Mouse (Mus musculus) olfactory bulb, adult 2 months (tissue): Measurements from ENCODE around the gene Bnc2. TPM values are rescaled to one million over a fixed set of nuclear protein-coding genes. Genes with fewer than 3 reads are reported as not detected.

Experiments
- H3K27ac ChIP-seq: fragments of 200-500 bp; 2 replicates; pipeline ENCODE4 v1.5.1; 2012; ENCODE audit warnings: low read depth, low read length; ENCODE audit not compliant: insufficient read depth
- H3K4me1 ChIP-seq: fragments of 200-500 bp; 2 replicates; pipeline ENCODE4 v1.6.1; 2012; ENCODE audit warnings: low read length; ENCODE audit not compliant: control insufficient read depth, insufficient read depth
- H3K4me3 ChIP-seq: fragments of 200-500 bp; 2 replicates; pipeline ENCODE4 v1.5.1; 2012; ENCODE audit warnings: mild to moderate bottlenecking, low read depth, low read length, moderate library complexity; ENCODE audit not compliant: insufficient read depth
- CTCF ChIP-seq: fragments of 200-500 bp; IDR thresholded peaks from 2 replicates; pipeline ENCODE4 v1.5.1; 2012; ENCODE audit warnings: low read depth, mild to moderate bottlenecking, low read length, moderate library complexity; ENCODE audit not compliant: insufficient read depth
- POLR2A ChIP-seq: fragments of 200-500 bp; IDR thresholded peaks from 2 replicates; pipeline ENCODE4 v1.6.1; 2012; ENCODE audit warnings: mild to moderate bottlenecking, low read depth, low read length, moderate library complexity; ENCODE audit not compliant: insufficient read depth
- WGBS: fragments of 180-500 bp; shearing (Covaris S2); methylation state at CpG from one replicate; pipeline ENCODE4 v1.1.7; 2018; 5-methylcytosine and 5-hydroxymethylcytosine counted together
- polyA plus RNA-seq: library from polyadenylated mRNA; stranded (reverse); fragments of >200 nt; gene quantifications from 2 replicates; pipeline ENCODE4 v1.2.4, GENCODE M21; 2012; ENCODE audit warnings: low replicate concordance; ENCODE audit not compliant: missing spikeins, insufficient read depth, insufficient read length

Gene Bnc2
- polyA plus RNA-seq, 1 experiment = not detected

DNA sequence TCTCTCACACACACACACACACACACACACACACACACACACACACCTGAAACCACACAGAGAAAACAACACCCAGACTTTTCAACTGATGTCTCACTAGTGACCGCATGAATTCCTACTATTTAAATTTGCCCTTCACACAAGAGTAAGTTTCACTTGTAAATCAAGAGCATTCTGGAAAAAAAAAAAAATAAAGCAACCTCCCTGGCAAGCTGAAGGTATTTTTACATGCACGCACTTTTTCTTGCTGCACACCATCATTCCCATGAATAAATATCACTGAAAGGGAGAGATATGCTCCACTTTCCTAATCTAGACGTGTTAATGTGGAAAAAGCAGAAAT, 216.9 kb downstream of the Bnc2 start:
- TF ChIP-seq POLR2A (no peak), CTCF (no peak)
- Histone ChIP-seq H3K4me1 (no peaks in the 10 kb centered on the region), H3K4me3 (no peak overlapping the region), H3K27ac (no peak overlapping the region)
- 80% methylated on average over 3 of the region's 3 CpGs for WGBS

DNA sequence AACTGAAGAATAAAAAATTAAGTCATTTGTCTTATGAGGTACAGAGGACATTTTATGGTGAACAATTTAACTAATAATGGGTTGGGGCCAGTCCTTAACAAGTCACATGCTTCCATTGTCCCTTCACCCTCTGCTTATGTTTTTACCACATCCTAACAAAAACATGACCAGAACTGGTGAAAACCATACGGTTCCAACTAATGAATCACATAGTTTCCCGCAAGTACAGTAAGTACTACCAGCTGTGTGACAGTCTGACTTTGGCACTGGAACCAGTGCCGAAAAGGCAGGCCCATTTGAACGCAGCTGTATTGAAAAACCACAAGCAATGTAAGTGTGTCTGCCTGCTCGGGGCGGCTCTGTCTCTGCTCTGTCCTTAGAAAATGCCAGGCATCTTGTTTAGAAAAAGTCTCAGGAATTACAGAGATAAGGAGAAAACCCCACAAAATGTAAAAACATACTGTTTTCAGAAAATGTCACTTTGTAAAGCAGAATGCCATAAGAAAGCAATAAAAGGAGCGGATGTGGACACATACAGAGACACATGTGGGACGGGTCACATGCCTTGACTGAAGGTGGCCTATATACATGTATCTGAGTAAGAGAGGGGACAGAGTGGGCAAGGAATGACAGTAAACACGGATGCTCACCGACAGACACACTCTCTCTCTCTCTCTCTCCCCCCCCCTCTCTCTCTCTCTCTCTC, 217.4 kb downstream of the Bnc2 start:
- WGBS = 77% methylated on average over 10 of the region's 10 CpGs
- Histone ChIP-seq H3K4me1 (no peaks in the 10 kb centered on the region), H3K4me3 (no peak overlapping the region), H3K27ac (no peak overlapping the region)
- no peak for TF ChIP-seq POLR2A
- no peak for TF ChIP-seq CTCF

- Histone ChIP-seq H3K4me3 (no peak overlapping the region), H3K4me1 (no peaks in the 10 kb centered on the region), H3K27ac (no peak overlapping the region)
- no peak for TF ChIP-seq POLR2A
- no peak for TF ChIP-seq CTCF
- WGBS = 79% methylated on average over 5 of the region's 5 CpGs
Measured at GRCm38 (mm10) chr4:84456853-84457249, 218.2 kb downstream of the Bnc2 start.

DNA sequence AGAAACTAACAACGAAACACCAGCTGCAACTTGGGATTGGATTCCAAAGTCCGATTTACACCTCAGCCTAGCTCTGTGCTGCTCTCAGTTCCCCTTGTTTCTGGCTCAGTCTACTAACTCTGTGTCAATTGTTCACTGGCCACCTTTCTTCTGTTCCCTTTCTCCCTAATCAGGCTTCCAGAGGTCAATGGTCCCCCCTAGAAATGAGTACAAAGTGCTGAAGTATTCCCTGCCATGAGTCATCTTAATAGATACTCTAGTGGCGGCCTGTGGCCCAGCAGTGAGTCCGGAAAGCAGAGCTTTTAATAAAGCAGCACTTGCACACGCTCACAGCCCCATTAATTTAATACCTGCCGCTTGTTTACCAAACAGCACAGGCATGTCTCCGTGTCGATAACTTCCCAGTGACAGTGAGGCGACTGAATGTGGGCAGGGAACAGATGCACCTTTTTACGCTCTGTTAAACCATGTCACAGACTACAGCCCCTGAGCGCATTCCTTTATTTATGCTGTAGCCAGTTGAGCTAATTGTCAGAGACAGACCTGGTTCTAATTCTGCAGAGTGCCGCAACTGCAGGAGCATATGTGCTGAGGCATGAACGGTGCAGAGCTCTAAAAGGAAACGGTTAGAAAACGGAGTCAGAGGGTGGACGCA, 218.8 kb downstream of the Bnc2 start:
- H3K4me3 ChIP-seq = no peak overlapping the region
- TF ChIP-seq CTCF (no peak), POLR2A (no peak)
- no peaks in the 10 kb centered on the region for H3K4me1 ChIP-seq
- no peak overlapping the region for H3K27ac ChIP-seq
- 74% methylated on average over 16 of the region's 16 CpGs for WGBS

- no peak overlapping the region for H3K27ac ChIP-seq
- TF ChIP-seq POLR2A (no peak), CTCF (no peak)
- 84% methylated on average over 3 of the region's 3 CpGs for WGBS
- no peaks in the 10 kb centered on the region for H3K4me1 ChIP-seq
- H3K4me3 ChIP-seq = no peak overlapping the region
Measured at GRCm38 (mm10) chr4:84454493-84454892, 220.6 kb downstream of the Bnc2 start.

GRCm38 (mm10) chr4:84453586-84453985, 221.5 kb downstream of the Bnc2 start:
- no peak for TF ChIP-seq POLR2A
- no peak for TF ChIP-seq CTCF
- no peak overlapping the region for H3K27ac ChIP-seq

DNA sequence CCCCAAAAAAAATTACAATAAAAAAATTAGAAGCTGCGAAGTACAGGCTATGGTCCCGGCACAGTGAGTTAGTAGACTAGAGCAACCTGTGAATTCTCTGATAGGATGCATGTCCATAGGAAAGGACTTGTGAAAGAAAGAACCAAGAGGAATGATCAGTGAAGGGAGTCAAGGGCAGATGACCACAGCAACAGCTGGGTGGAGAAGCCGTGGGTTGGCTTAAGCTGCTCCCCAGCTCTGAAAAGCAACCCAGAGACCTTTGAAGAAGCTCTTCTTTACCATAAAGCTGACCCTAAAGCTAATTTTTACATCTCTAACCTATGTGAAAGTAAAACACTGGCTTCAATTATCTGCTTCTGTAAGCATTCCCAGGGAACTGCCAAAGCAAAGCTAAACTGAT, 222.4 kb downstream of the Bnc2 start:
- 96% methylated on average over 3 of the region's 3 CpGs for WGBS
- Histone ChIP-seq H3K27ac (no peak overlapping the region), H3K4me3 (no peak overlapping the region), H3K4me1 (no peaks in the 10 kb centered on the region)
- no peak for TF ChIP-seq CTCF
- TF ChIP-seq POLR2A = no peak

More at GRCm38 (mm10) chr4:84453586-84453985, 221.5 kb downstream of the Bnc2 start:
- Histone ChIP-seq H3K4me1 (no peaks in the 10 kb centered on the region), H3K4me3 (no peak overlapping the region)
- WGBS = 89% methylated on average over 4 of the region's 4 CpGs

- Histone ChIP-seq H3K4me3 (no peak overlapping the region), H3K4me1 (no peaks in the 10 kb centered on the region), H3K27ac (no peak overlapping the region)
- WGBS = 76% methylated on average over 7 of the region's 7 CpGs
- no peak for TF ChIP-seq POLR2A
- TF ChIP-seq CTCF = no peak
Measured at GRCm38 (mm10) chr4:84449246-84450005, 225.6 kb downstream of the Bnc2 start.

- no peak overlapping the region for H3K4me3 ChIP-seq
- no peak overlapping the region for H3K27ac ChIP-seq
- no peak for TF ChIP-seq CTCF
- TF ChIP-seq POLR2A = no peak
- WGBS = 97% methylated on average over 9 of the region's 9 CpGs
- peaks cover 3% of the 10 kb centered on the region; the same call in 1 of the 2 replicates for H3K4me1 ChIP-seq
Measured at GRCm38 (mm10) chr4:84433324-84433723, 241.8 kb downstream of the Bnc2 start.
